ENCODE assay signal across 10 mouse cellular contexts in the genomic region with DNA sequence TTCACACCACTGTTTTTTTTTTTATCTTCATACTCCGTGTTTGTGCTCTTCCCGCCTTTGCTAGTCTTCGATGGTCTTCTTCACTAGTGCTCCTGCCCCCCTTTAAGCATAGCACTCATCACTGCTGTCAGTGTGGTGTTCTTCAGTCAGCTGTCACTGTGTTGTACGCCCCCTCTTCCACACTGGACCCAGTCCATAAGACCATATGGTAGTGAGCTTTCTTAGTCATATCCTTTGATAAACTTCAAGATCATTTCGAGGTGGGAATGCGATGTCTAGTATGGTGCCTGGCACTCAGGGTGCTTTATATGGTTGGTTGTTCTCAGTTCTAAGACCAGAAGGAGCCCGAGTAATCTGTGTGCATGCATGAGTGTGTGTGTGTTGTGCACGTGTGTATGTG. TPM values are rescaled to one million over a fixed set of nuclear protein-coding genes. Genes with fewer than 3 reads are reported as not detected.
A peak's percentile ranks its signal among the peaks of the same experiment; 100 is the strongest.
DNase-seq lines count a peak whose midpoint lies in the region.
"Had no signal": no experiment of that assay in that cellular context is flagged by ENCODE, and none has a peak within 500 bp of the region (broad histone marks: within the 10 kb centered on the region; RNA-seq: fewer than 3 reads in every experiment).

No protein-coding gene starts in this region.

- intact Hi-C loops in heart, postnatal 10 days (cut with DNase I), result no loop called here
- intact Hi-C loops in heart, postnatal 36 days (cut with DNase I), result loop anchor here (5.0 kb wide), 1 partner anchor 45 kb away; the partner anchor contains the start of gene Sort1

- DNase-seq in heart, postnatal 10 days, result peak; percentile 41 to 51
- no peak for DNase-seq in heart, postnatal 36 days
- DNase-seq in right cerebral cortex, adult 18-20 months, result peak; percentile 62
- no peak for DNase-seq in right cerebral cortex, postnatal 25 days
- peak; percentile 71 for DNase-seq in layer of hippocampus, adult 9-11 months
- peak; percentile 47 to 72 for DNase-seq in lung, postnatal 4 days
- DNase-seq in thymus, postnatal 4 days, result no peak

RNA-seq across cellular contexts. Expression of gene Mybphl, which starts 37.4 kb away (rescaled TPM):
- 10 to 100 TPM; 18.1 to 41.9 TPM for total RNA-seq in heart, postnatal 10 days (2021)
- 10 to 100 TPM; 46.4 to 54.6 TPM for total RNA-seq in heart, postnatal 36 days (2021)
- total RNA-seq: adrenal gland, postnatal 10 days; liver, adult 2 months; MEL had no signal

RNA-seq across cellular contexts. Expression of gene Sort1, which starts 43.4 kb away (rescaled TPM):
- 10 to 100 TPM; 24.3 to 26.9 TPM for total RNA-seq in heart, postnatal 10 days (2021)
- total RNA-seq in heart, postnatal 36 days (2021), result 10 to 100 TPM; 18.7 to 20.3 TPM

RNA-seq across cellular contexts. Expression of gene Psrc1, which starts 56.4 kb away (rescaled TPM):
- 1 to 10 TPM; 2.9 to 4.1 TPM for total RNA-seq in heart, postnatal 10 days (2021)
- under 1 TPM; 0.39 to 0.68 TPM for total RNA-seq in heart, postnatal 36 days (2021)
- total RNA-seq: liver, adult 2 months had no signal

Comparison
In these comparisons a context has a peak if more than half of its experiments do, and no peak if none do; other contexts are left out.
1. DNase-seq: peak in heart, postnatal 10 days (2 of 2), right cerebral cortex, adult 18-20 months (single experiment), layer of hippocampus, adult 9-11 months (single experiment) and lung, postnatal 4 days (2 of 2); none in heart, postnatal 36 days (0 of 2), right cerebral cortex, postnatal 25 days (single experiment) and thymus, postnatal 4 days (single experiment).